Mouse (Mus musculus) forebrain, embryonic 12.5 days (tissue): ENCODE results near the gene Slc17a6. TPM values are rescaled to one million over a fixed set of nuclear protein-coding genes. Genes with fewer than 3 reads are reported as not detected.
"Not testable (repeated sequence)": the region's sequence is repeated elsewhere in the genome, so short reads cannot be mapped to it uniquely, and the experiment has no call there.

Source experiments
- ATAC-seq: fragments of 200-750 bp; cut with Nextera tagmentation; 2 replicates; pipeline ENCODE4 v1.8.0; 2017; ENCODE audit warnings: moderate TSS enrichment; ENCODE audit not compliant: low FRiP score
- H3K27ac ChIP-seq: fragments of 300-500 bp; sonication (generic); 2 replicates; pipeline ENCODE4 v1.5.1; 2016; ENCODE audit warnings: mild to moderate bottlenecking
- H3K27me3 ChIP-seq: fragments of 300-500 bp; sonication (generic); 2 replicates; pipeline ENCODE4 v1.6.1; 2016; ENCODE audit warnings: mild to moderate bottlenecking
- H3K36me3 ChIP-seq: fragments of 300-500 bp; sonication (generic); replicated peaks from 2 replicates; pipeline ENCODE4 v1.6.1; 2016; ENCODE audit warnings: mild to moderate bottlenecking
- H3K4me1 ChIP-seq: fragments of 300-500 bp; sonication (generic); 2 replicates; pipeline ENCODE4 v1.6.1; 2016
- H3K4me2 ChIP-seq: fragments of 300-500 bp; sonication (generic); 2 replicates; pipeline ENCODE4 v1.6.1; 2016; ENCODE audit warnings: mild to moderate bottlenecking, moderate library complexity
- H3K4me3 ChIP-seq: fragments of 300-500 bp; sonication (generic); replicated peaks from 2 replicates; pipeline ENCODE4 v1.5.1; 2016; ENCODE audit warnings: mild to moderate bottlenecking
- H3K9ac ChIP-seq: fragments of 300-500 bp; sonication (generic); 2 replicates; pipeline ENCODE4 v1.6.1; 2016; ENCODE audit warnings: mild to moderate bottlenecking
- H3K9me3 ChIP-seq: fragments of 300-500 bp; sonication (generic); 2 replicates; pipeline ENCODE4 v1.6.1; 2016
- WGBS: fragments of 180-500 bp; shearing (Covaris S2); methylation state at CpG from one replicate; pipeline ENCODE4 v1.1.7; 2016; 5-methylcytosine and 5-hydroxymethylcytosine counted together
- polyA plus RNA-seq: library from polyadenylated mRNA; unstranded; fragments of >200 nt; fragmentation: Nextera tagmentation; extraction: Ambion mirVana; gene quantifications from 2 replicates; pipeline ENCODE4 v1.2.1, GENCODE M21; 2016

Gene Slc17a6
- polyA plus RNA-seq, 1 experiment from 2014 or later, result 38.4 TPM

DNA sequence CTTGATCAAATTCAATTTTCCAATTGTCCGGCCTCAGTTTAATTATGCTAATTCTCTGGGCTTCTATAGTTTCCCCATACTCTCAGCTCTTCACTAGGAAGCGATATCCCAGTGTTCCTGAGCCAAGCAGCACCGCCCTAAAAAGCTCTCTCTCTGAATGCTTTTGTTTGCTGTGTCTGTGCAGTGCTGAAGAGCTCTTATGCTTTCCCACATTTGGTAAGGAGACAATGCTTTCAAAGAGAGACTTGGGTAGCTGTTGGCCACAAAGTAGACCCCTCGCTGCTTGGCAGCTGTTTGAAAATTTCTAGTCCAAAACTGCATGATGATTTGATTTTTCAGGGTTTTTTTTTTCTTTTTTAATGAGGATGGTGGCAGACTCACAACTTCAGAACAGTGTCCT, 72.6 kb downstream of the Slc17a6 start:
- Histone ChIP-seq H3K36me3 (no peaks in the 10 kb centered on the region), H3K27ac (0 out of 2 replicates have a peak overlapping the region, but pooled peaks have one; percentile 36)

DNA sequence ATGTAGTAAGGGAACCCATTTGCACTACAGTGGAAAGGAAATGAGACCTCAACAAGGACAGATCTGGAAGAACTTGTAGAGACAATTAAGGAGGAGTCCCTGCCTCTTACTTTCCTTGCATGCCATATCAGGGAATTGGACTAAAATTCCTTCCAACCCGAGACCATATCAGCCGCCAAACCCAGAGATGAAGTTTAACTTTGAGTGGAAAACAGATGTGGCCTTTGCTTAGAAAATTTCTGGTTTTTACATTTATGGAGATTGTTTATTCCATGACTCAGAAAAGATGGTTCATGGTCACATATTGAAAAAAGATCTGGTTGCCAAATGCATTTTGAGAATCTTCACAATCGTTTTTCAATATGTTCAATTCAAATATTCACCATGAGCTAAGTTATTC, 87.7 kb downstream of the Slc17a6 start:
- no peaks in the 10 kb centered on the region for H3K27me3 ChIP-seq
- 89% methylated on average over 3 of the region's 3 CpGs for WGBS
- no peaks in the 10 kb centered on the region for H3K4me1 ChIP-seq
- no peak overlapping the region for H3K9ac ChIP-seq
- H3K4me3 ChIP-seq, result no peak overlapping the region
- no peak overlapping the region for H3K27ac ChIP-seq
- H3K9me3 ChIP-seq, result no peaks in the 10 kb centered on the region
- H3K4me2 ChIP-seq, result no peak overlapping the region
- no peak for ATAC-seq
- no peaks in the 10 kb centered on the region for H3K36me3 ChIP-seq

More for the DNA sequence above, 72.6 kb downstream of the Slc17a6 start:
- H3K4me1 ChIP-seq, result peaks cover 4% of the 10 kb centered on the region; the same call in 1 of the 2 replicates
- H3K9ac ChIP-seq, result no peak overlapping the region
- 38% methylated on average over 4 of the region's 4 CpGs for WGBS
- no peaks in the 10 kb centered on the region for H3K27me3 ChIP-seq
- H3K9me3 ChIP-seq, result no peaks in the 10 kb centered on the region
- no peak overlapping the region for H3K4me3 ChIP-seq
- ATAC-seq, result peak; percentile 51
- no peak overlapping the region for H3K4me2 ChIP-seq

DNA sequence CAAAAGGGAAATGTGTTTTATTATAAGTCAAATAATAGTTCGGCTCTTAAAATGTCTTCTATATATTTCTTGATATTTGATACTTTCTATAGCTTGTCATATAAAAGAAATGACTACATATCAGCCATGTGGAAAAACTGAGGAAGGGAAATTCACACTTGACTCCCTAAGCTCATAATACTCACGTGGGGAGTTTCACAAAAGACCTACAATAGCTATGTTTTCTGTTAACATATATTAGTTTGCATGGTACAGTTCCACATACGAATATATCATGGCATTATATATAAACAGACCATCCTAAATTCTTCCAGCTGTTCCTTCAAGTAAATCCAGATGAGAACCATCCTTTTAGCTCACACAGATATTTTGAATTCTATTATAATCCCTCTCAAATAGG, 88.5 kb downstream of the Slc17a6 start:
- not testable (repeated sequence) for H3K27me3 ChIP-seq, H3K27ac ChIP-seq, H3K4me1 ChIP-seq, H3K9ac ChIP-seq, H3K4me3 ChIP-seq, H3K4me2 ChIP-seq, H3K36me3 ChIP-seq, H3K9me3 ChIP-seq, ATAC-seq
- 79% methylated on average over 3 of the region's 3 CpGs for WGBS

DNA sequence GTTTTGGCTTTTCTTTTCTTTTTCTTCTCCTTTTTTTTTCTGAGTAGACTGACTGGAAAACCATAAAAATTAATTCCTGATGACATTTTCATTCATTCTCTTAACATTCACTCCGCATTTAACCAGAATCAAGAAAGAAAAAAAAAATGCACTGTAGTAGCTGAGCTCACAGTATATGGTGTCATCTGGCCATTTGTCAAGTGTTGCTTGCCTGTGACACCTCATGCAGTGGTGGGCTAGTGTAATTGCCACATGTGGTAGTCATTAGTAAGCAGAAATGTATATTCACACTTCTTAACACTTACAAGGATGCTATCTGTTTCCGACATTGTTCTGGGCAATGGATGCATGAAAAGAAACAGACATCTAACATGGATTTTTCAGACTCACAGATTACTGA, 94.0 kb downstream of the Slc17a6 start:
- Histone ChIP-seq H3K4me2 (no peak overlapping the region), H3K4me1 (no peaks in the 10 kb centered on the region), H3K27me3 (no peaks in the 10 kb centered on the region), H3K36me3 (no peaks in the 10 kb centered on the region), H3K27ac (no peak overlapping the region), H3K9me3 (no peaks in the 10 kb centered on the region), H3K4me3 (no peak overlapping the region), H3K9ac (no peak overlapping the region)
- ATAC-seq, result 0 out of 2 replicates have a peak, but pooled peaks have one; percentile 44
- WGBS, result 88% methylated on average over 2 of the region's 2 CpGs

Other genes starting within 250 kb of the Slc17a6 start
- 0.17 and 0.26 TPM in 2 replicates for gene Ano5, start 111.0 kb upstream of the Slc17a6 start, polyA plus RNA-seq
- 29.8 and 30.4 TPM in 2 replicates for gene Gas2, start 240.0 kb downstream of the Slc17a6 start, polyA plus RNA-seq
- 12.4 and 16.8 TPM in 2 replicates for gene Fancf, start 240.3 kb downstream of the Slc17a6 start, polyA plus RNA-seq